Mouse (Mus musculus): Measurements from ENCODE around the gene Tsc1. TPM values are rescaled to one million over a fixed set of nuclear protein-coding genes. Genes with fewer than 3 reads are reported as not detected.

Tsc1 gene
- polyA plus RNA-seq, 1 experiment: 6.9 TPM

DNA sequence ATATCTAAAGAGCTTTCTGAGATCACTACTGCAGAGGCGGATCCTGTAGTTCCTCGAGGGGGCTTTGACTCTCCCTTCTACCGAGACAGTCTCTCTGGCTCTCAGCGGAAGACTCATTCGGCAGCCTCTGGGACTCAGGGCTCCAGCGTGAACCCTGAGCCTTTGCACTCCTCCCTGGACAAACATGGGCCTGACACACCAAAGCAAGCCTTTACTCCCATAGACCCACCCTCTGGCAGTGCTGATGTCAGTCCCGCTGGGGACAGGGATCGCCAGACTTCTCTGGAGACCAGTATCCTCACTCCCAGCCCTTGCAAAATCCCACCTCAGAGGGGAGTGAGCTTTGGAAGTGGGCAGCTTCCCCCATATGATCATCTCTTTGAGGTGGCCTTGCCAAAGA, 35.0 kb downstream of the Tsc1 start:
- H3K79me3 ChIP-seq (ENCODE audit: low read depth): no peaks in the 10 kb centered on the region
- H3K79me2 ChIP-seq (ENCODE audit: control insufficient read depth, insufficient read depth): no peaks in the 10 kb centered on the region
- peaks cover 79% of the 10 kb centered on the region for H3K36me3 ChIP-seq (ENCODE audit: control insufficient read depth, insufficient read depth)
- TF ChIP-seq CTCF (IDR thresholded peaks at IDR 0.05; ENCODE audit: control insufficient read depth, insufficient read depth, insufficient read length): no peak
- TF ChIP-seq CEBPB (IDR thresholded peaks at IDR 0.05; ENCODE audit: low read depth): no peak
- no peak for TF ChIP-seq FOSL1 (IDR thresholded peaks at IDR 0.05; ENCODE audit: insufficient read depth, low read length, poor library complexity, severe bottlenecking)
- no peak for TF ChIP-seq MYOD1 (IDR thresholded peaks at IDR 0.05; ENCODE audit: control insufficient read depth, insufficient read length, low read depth)
- no peak for TF ChIP-seq USF1 (IDR thresholded peaks at IDR 0.05; ENCODE audit: low read depth)
- no peak for TF ChIP-seq MAX (IDR thresholded peaks at IDR 0.05)
- TF ChIP-seq MYOG (IDR thresholded peaks at IDR 0.05; ENCODE audit: control insufficient read depth, extremely low read depth, insufficient read length): no peak
- no peak overlapping the region for H3ac ChIP-seq (ENCODE audit: control insufficient read depth, insufficient read length, low read depth)
- no peak overlapping the region for H3K4me3 ChIP-seq (ENCODE audit: insufficient read depth, poor library complexity, severe bottlenecking)
- H3K27me3 ChIP-seq (ENCODE audit: control insufficient read depth, insufficient read depth, insufficient read length): no peaks in the 10 kb centered on the region

DNA sequence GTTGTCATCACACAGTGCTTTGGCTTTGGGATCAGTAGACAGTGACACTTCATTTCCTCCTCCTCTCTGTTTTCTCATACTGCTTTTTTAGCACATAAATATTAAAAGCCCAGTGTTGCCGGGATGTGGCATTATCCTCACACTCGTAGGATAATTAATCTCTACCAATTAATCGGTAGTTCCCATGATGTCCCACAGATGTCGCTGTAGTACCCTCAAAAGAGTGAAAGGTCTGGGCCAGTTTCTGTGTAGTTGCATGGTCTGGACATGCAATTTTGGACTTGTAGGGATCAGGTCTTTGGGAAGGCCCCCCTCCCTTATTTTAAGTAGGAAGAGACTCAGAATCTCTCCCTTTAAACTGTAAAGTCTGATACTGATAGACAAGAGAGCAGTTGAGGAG, 39.7 kb downstream of the Tsc1 start:
- Histone ChIP-seq H3K79me3 (ENCODE audit: low read depth) (no peaks in the 10 kb centered on the region), H3K27me3 (ENCODE audit: control insufficient read depth, insufficient read depth, insufficient read length) (no peaks in the 10 kb centered on the region), H3K4me3 (ENCODE audit: insufficient read depth, poor library complexity, severe bottlenecking) (no peak overlapping the region), H3ac (ENCODE audit: control insufficient read depth, insufficient read length, low read depth) (no peak overlapping the region), H3K36me3 (ENCODE audit: control insufficient read depth, insufficient read depth) (peaks cover 71% of the 10 kb centered on the region), H3K79me2 (ENCODE audit: control insufficient read depth, insufficient read depth) (no peaks in the 10 kb centered on the region)
- no peak for TF ChIP-seq MAX (IDR thresholded peaks at IDR 0.05)
- TF ChIP-seq CTCF (IDR thresholded peaks at IDR 0.05; ENCODE audit: control insufficient read depth, insufficient read depth, insufficient read length): no peak

DNA sequence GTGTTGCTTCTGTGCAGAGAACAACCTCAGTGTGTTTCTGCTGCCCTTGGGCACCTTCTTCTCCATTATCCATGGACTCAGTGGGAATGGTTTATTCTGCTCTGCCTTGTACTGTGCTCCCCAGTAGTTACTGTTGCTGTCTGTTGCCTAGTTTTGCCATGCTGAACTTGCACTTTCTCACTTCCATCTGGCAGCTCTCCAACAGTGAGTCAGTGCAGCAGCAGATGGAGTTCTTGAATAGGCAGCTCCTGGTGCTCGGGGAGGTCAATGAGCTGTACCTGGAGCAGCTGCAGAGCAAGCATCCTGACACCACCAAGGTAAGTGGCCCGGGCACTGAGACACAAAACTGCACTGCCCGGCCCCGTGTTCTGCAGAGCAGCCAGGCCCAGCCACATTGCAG, 40.7 kb downstream of the Tsc1 start:
- H3K27me3 ChIP-seq (ENCODE audit: control insufficient read depth, insufficient read depth, insufficient read length): no peaks in the 10 kb centered on the region
- H3K79me3 ChIP-seq (ENCODE audit: low read depth): no peaks in the 10 kb centered on the region
- H3K36me3 ChIP-seq (ENCODE audit: control insufficient read depth, insufficient read depth): peaks cover 72% of the 10 kb centered on the region
- TF ChIP-seq CEBPB (IDR thresholded peaks at IDR 0.05; ENCODE audit: low read depth) (no peak), USF1 (IDR thresholded peaks at IDR 0.05; ENCODE audit: low read depth) (no peak), MYOG (IDR thresholded peaks at IDR 0.05; ENCODE audit: control insufficient read depth, extremely low read depth, insufficient read length) (no peak), MAX (IDR thresholded peaks at IDR 0.05) (no peak), FOSL1 (IDR thresholded peaks at IDR 0.05; ENCODE audit: insufficient read depth, low read length, poor library complexity, severe bottlenecking) (no peak), CTCF (IDR thresholded peaks at IDR 0.05; ENCODE audit: control insufficient read depth, insufficient read depth, insufficient read length) (no peak), MYOD1 (IDR thresholded peaks at IDR 0.05; ENCODE audit: control insufficient read depth, insufficient read length, low read depth) (no peak)
- no peak overlapping the region for H3K4me3 ChIP-seq (ENCODE audit: insufficient read depth, poor library complexity, severe bottlenecking)
- no peak overlapping the region for H3ac ChIP-seq (ENCODE audit: control insufficient read depth, insufficient read length, low read depth)
- H3K79me2 ChIP-seq (ENCODE audit: control insufficient read depth, insufficient read depth): no peaks in the 10 kb centered on the region

DNA sequence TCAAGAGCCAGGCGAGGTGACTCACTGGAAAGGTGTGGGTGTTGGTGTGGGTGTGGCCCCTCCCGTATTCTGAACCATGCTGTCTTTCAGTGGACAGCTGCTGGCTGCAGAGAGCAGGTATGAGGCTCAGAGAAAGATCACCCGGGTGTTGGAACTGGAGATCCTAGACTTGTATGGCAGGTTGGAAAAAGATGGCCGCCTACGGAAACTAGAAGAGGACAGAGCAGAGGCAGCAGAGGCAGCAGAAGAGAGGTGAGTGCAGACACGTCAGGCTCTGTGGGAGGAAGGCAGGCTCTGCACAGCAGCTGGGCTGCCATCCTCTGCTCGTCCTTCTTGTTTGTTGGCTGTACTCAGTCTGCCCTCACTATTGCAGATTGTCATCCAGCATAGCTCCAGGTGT, 44.9 kb downstream of the Tsc1 start:
- Histone ChIP-seq H3K79me3 (ENCODE audit: low read depth) (no peaks in the 10 kb centered on the region), H3ac (ENCODE audit: control insufficient read depth, insufficient read length, low read depth) (no peak overlapping the region), H3K36me3 (ENCODE audit: control insufficient read depth, insufficient read depth) (peaks cover 47% of the 10 kb centered on the region), H3K27me3 (ENCODE audit: control insufficient read depth, insufficient read depth, insufficient read length) (no peaks in the 10 kb centered on the region), H3K4me3 (ENCODE audit: insufficient read depth, poor library complexity, severe bottlenecking) (no peak overlapping the region), H3K79me2 (ENCODE audit: control insufficient read depth, insufficient read depth) (no peaks in the 10 kb centered on the region)
- TF ChIP-seq CEBPB (IDR thresholded peaks at IDR 0.05; ENCODE audit: low read depth) (no peak), CTCF (IDR thresholded peaks at IDR 0.05; ENCODE audit: control insufficient read depth, insufficient read depth, insufficient read length) (no peak)

DNA sequence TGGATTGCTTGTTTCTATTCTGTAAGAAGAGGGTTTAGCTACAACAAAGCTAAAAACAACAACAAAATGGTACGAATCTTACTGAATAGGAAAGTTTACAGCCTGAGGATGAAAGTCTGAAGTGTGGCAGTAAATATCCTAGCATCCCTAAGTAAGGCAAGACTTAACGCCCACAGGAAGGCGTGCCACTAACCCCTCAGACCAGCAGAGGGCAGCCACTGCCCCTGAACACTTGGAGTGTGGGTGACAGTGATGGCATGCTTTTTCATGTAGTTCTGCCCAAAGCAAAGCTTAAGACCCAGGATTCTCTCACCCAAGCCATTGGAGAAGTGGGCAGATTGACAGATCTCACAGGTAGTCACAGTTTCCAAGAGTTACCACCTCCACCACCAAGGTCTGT, 47.4 kb downstream of the Tsc1 start:
- no peaks in the 10 kb centered on the region for H3K79me3 ChIP-seq (ENCODE audit: low read depth)
- no peak overlapping the region for H3K4me3 ChIP-seq (ENCODE audit: insufficient read depth, poor library complexity, severe bottlenecking)
- H3K27me3 ChIP-seq (ENCODE audit: control insufficient read depth, insufficient read depth, insufficient read length): no peaks in the 10 kb centered on the region
- TF ChIP-seq FOSL1 (IDR thresholded peaks at IDR 0.05; ENCODE audit: insufficient read depth, low read length, poor library complexity, severe bottlenecking) (no peak), CTCF (IDR thresholded peaks at IDR 0.05; ENCODE audit: control insufficient read depth, insufficient read depth, insufficient read length) (peak; percentile 49)
- no peaks in the 10 kb centered on the region for H3K79me2 ChIP-seq (ENCODE audit: control insufficient read depth, insufficient read depth)
- peaks cover 24% of the 10 kb centered on the region for H3K36me3 ChIP-seq (ENCODE audit: control insufficient read depth, insufficient read depth)
- H3ac ChIP-seq (ENCODE audit: control insufficient read depth, insufficient read length, low read depth): no peak overlapping the region

DNA sequence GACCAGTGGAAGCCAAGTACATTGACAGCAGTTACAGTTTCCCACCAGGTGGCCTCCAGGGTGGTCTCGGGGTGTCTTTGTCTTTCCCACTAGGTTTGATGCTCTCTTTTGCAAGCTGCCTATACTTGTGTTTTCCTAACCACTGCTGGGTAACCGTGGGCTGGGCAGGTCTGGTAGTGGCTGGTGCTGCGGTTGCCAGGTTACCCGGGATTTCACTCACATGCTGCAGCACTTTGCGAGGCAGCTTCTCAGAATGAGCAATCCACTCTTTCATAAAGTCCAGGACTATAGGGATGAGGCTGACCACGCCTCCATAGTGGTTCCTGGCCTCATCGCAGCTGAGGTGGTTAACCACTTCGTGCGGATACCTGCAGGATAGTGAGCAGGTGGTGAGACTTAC, 51.7 kb downstream of the Tsc1 start:
- TF ChIP-seq MYOD1 (IDR thresholded peaks at IDR 0.05; ENCODE audit: control insufficient read depth, insufficient read length, low read depth) (no peak), FOSL1 (IDR thresholded peaks at IDR 0.05; ENCODE audit: insufficient read depth, low read length, poor library complexity, severe bottlenecking) (no peak), MAX (IDR thresholded peaks at IDR 0.05) (no peak), MYOG (IDR thresholded peaks at IDR 0.05; ENCODE audit: control insufficient read depth, extremely low read depth, insufficient read length) (no peak), USF1 (IDR thresholded peaks at IDR 0.05; ENCODE audit: low read depth) (no peak), CEBPB (IDR thresholded peaks at IDR 0.05; ENCODE audit: low read depth) (no peak), CTCF (IDR thresholded peaks at IDR 0.05; ENCODE audit: control insufficient read depth, insufficient read depth, insufficient read length) (no peak)
- Histone ChIP-seq H3ac (ENCODE audit: control insufficient read depth, insufficient read length, low read depth) (no peak overlapping the region), H3K79me3 (ENCODE audit: low read depth) (no peaks in the 10 kb centered on the region), H3K36me3 (ENCODE audit: control insufficient read depth, insufficient read depth) (no peaks in the 10 kb centered on the region), H3K4me3 (ENCODE audit: insufficient read depth, poor library complexity, severe bottlenecking) (no peak overlapping the region), H3K27me3 (ENCODE audit: control insufficient read depth, insufficient read depth, insufficient read length) (no peaks in the 10 kb centered on the region), H3K79me2 (ENCODE audit: control insufficient read depth, insufficient read depth) (no peaks in the 10 kb centered on the region)
